Mouse (Mus musculus): ENCODE measurements around the gene Grm8.
"Not testable (repeated sequence)": the region's sequence is repeated elsewhere in the genome, so short reads cannot be mapped to it uniquely, and the experiment has no call there.

The Grm8 gene

DNA sequence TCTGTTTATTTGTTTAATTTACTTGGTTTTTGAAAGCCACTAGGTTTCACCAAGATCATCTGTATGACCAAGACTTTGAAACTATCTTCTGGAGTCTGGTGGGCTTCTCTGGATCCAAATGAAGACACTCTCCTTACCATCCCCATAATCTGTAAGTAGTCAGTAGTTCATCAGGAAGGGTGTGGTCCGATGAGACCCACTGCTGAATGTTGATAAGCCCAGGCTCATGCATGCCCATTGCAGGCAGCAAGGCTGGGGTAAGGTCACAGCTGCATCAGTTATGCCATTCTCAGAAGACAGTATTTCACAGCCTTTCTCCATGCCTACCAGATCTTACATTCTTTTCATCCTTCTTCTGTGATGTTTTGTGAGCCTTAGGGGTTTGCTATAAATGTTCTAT is 247.1 kb downstream of the Grm8 start:
- DNase-seq (ENCODE audit: low read depth, low spot score), result no peak

DNA sequence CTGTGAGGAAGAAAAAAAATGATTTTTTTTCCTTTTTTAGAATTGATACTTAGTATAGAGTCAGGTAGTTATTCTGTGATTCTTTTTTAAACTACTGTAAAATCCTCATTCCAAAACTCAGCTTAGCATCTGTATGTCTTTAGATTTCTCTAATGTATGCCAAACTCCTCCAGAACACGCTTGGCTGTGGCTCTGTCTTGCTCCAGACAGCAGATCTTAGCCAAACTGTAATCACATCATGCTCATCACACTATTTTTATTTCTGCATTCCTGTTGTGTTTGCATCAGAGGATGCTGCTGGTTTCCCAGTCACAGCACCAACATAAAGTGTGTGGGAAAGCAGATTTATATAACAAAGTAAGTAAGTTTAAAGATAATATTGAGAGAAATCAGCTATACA is 249.2 kb downstream of the Grm8 start:
- no peak for DNase-seq (ENCODE audit: low read depth, low spot score)

- DNase-seq (ENCODE audit: low read depth, low spot score), result no peak
Measured at GRCm38 (mm10) chr6:27849644-27850043, 285.3 kb downstream of the Grm8 start.

GRCm38 (mm10) chr6:27836159-27836558 is 298.8 kb downstream of the Grm8 start:
- no peak for DNase-seq (ENCODE audit: low read depth, low spot score)

GRCm38 (mm10) chr6:27819735-27820134 is 315.2 kb downstream of the Grm8 start:
- not testable (repeated sequence) for DNase-seq (ENCODE audit: low read depth, low spot score)

DNA sequence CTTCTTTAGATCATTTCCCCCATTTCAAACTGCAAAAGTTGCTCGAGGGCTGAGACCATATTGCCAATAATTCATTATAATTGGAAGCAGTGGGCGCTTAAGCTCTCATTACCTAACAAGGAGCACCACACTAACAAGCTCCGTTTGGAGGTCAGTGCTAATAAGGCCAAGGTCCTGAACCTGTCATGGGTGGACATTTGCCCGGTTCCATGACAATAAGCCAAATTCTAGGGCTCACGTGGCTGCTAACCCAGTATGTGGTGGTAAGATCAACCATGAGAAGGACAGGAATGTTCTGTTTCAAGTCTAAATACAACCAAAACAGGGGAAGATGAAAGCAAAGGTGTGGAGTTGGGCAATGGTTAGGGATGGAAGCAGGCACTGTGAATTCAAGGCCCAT is 322.2 kb downstream of the Grm8 start:
- no peak for DNase-seq (ENCODE audit: low read depth, low spot score)

DNA sequence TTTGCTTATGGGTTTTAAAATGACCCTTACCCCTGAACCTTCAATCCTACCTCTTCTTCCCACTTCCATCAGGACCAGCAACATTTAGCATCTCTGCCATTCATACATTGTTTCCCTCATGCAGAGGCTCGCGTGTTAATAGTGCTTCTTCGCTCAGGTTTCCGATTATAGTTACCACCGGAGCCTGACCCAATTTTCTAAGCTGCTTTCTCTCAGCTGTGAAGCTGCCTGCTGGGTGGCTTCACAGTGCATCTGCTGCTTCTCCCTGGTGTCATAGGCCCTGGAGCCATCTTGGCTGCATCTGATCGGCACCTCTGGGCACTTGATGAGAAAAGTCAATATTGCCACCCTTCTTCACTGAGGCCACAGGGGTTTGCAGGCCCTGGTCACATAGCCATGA is 325.0 kb downstream of the Grm8 start:
- DNase-seq (ENCODE audit: low read depth, low spot score), result no peak

- DNase-seq (ENCODE audit: low read depth, low spot score), result no peak
Measured at GRCm38 (mm10) chr6:27806741-27807140, 328.2 kb downstream of the Grm8 start.

DNA sequence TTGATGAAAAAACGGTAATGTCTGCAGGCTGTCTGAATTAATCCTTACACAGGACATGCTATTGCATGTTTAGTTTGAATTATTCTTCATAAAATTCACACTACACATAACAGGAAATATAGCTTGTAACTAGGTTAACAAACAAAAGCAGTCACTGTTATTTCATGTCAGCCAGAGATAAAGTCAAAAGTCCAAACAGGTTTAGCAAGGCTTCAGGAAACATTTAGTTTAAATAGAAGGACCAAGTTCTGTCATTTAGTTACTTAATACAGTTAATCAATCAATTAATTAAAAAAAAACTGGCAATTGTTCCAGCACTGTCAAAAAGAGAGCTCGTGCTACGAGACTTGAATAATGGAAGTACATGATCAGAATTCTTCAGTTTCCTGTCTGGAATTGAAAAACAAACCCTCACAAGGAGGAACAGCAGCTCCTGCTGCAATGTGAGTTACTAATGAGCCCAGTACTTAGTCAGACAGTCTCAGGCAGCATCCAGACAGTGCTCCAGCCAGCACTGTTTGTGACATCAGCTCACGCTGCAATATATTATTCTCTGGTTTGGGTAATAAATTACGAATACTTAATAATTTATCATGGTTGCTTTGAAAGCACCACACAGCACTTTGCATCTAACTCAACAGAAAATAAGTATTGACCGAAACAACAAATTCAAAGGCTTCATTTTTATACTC is 334.0 kb downstream of the Grm8 start:
- DNase-seq (ENCODE audit: low read depth, low spot score), result no peak

- DNase-seq (ENCODE audit: low read depth, low spot score), result no peak
Measured at GRCm38 (mm10) chr6:27798735-27799134, 336.2 kb downstream of the Grm8 start.

GRCm38 (mm10) chr6:27789566-27789965 is 345.4 kb downstream of the Grm8 start:
- DNase-seq (ENCODE audit: low read depth, low spot score), result no peak

DNA sequence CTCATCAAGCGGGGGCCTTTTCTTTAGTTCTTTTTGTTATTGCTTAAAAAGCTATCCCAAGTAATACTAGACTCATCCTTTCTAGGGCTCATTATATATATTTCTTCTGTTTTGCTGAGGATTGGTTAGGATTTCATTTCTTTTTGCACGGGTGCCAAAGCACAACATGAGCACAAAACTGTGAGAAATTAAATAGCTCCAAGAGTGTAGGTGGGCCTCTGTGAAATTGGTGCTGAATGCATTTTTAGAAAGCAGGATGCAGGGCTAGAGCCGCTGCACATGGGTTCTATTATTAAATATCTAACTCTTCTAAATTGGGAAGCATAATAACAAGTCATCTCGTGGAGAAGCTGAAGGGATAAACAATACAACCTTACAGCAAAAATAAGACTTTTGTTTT is 345.8 kb downstream of the Grm8 start:
- no peak for DNase-seq (ENCODE audit: low read depth, low spot score)

GRCm38 (mm10) chr6:27782251-27782650 is 352.7 kb downstream of the Grm8 start:
- DNase-seq (ENCODE audit: low read depth, low spot score), result no peak

GRCm38 (mm10) chr6:27781371-27781770 is 353.6 kb downstream of the Grm8 start:
- no peak for DNase-seq (ENCODE audit: low read depth, low spot score)

GRCm38 (mm10) chr6:27775646-27776271 is 359.2 kb downstream of the Grm8 start:
- no peak for DNase-seq (ENCODE audit: low read depth, low spot score)

DNA sequence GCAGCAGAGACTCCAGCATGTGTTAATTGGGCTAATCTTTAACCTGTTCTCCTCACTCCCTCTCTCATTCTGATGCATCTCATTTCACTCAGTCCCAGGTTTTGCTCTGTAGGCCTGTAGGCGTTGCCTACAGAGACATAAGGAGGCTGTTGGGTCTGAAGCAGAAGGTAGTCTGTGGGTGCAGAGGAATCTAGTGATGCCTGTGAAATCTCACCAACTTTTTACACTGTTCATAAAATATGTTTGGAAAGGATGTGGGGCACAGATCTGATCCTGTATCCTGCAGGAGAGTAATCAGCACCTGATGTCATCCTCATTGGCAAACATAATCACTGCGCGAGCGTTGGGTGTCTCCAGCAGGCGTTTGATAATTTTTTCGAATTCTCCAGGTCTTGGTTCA is 372.9 kb downstream of the Grm8 start:
- DNase-seq (ENCODE audit: low read depth, low spot score), result no peak

- DNase-seq (ENCODE audit: low read depth, low spot score), result no peak
Measured at GRCm38 (mm10) chr6:27753290-27753829, 381.6 kb downstream of the Grm8 start.

- no peak for DNase-seq (ENCODE audit: low read depth, low spot score)
Measured at GRCm38 (mm10) chr6:27746493-27746892, 388.5 kb downstream of the Grm8 start.

GRCm38 (mm10) chr6:27745693-27746451 is 389.1 kb downstream of the Grm8 start:
- DNase-seq (ENCODE audit: low read depth, low spot score), result no peak

DNA sequence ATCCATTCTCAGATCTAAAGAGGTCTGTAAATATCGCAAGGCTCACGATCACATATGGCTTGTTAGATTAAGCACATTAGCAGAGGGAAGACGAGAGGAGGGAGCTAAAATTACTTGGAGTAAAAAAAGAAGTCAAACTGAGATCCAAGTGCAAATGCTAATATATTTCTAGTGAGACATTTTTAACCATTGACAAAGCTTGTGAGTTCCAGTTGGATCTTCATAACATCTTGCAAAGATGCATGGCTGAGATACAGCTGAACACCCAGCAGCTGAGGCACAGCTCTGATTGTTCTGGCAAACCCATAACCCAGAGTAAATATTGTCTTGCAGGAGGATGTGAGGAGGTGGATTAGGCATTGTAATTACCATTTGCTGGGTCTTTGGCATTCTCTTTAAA is 445.6 kb downstream of the Grm8 start:
- no peak for DNase-seq (ENCODE audit: low read depth, low spot score)

- no peak for DNase-seq (ENCODE audit: low read depth, low spot score)
Measured at GRCm38 (mm10) chr6:27661747-27662435, 473.1 kb downstream of the Grm8 start.

DNA sequence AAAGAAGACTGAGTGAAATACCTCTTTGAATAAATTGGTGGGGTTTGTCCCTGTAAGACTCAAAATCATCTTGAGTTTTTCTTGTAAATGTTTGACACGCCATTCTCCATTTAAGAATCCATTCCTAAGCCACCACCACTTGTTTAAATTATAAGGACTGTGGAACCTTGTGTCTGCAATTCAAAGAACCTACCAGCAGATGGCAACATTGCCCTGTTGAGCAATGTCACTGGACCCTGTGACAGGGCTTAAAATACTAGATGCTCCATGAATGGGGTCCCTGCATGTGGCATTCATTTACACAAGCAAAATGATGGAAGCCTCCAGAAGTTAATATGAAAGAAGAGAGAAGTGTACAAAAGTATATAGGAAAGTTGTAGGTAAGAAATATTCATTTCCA is 477.5 kb downstream of the Grm8 start:
- peak; percentile 40 for DNase-seq (ENCODE audit: low read depth, low spot score)
